Mouse (Mus musculus): ENCODE measurements around the gene Enpp1. TPM values are rescaled to one million over a fixed set of nuclear protein-coding genes. Genes with fewer than 3 reads are reported as not detected.
A peak's percentile ranks its signal among the peaks of the same experiment; 100 is the strongest.

Gene Enpp1
- polyA plus RNA-seq, 1 experiment from 2014 or later, result 6.0 TPM

DNA sequence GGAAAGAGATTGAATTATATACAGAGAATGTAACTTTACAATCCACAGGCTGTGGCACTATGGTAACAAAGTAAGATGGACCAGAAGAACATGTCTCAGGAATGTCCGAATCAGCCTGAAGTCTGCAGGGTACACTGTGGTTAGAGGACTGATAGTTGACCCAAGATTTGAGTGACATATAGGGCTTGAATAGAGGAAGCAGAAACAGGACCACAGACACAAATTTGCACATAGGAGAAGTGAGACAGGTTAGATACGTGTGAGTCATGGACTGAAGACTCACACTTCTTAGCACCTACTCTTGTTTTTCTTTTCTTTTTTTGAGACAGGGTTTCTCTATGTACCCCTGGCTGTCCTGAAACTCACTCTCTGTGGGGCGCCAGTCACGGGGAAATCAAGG, 15.5 kb upstream of the Enpp1 start:
- ATAC-seq (ENCODE audit: low FRiP score, low read depth), result no peak
- Histone ChIP-seq H3K4me3 (no peak overlapping the region), H3K27ac (no peak overlapping the region), H3K9ac (no peak overlapping the region), H3K4me2 (replicated peaks) (no peak overlapping the region), H3K36me3 (no peaks in the 10 kb centered on the region), H3K9me3 (no peaks in the 10 kb centered on the region), H3K27me3 (no peaks in the 10 kb centered on the region), H3K4me1 (no peaks in the 10 kb centered on the region)
- WGBS, result 95% methylated on average over 4 of the region's 4 CpGs

DNA sequence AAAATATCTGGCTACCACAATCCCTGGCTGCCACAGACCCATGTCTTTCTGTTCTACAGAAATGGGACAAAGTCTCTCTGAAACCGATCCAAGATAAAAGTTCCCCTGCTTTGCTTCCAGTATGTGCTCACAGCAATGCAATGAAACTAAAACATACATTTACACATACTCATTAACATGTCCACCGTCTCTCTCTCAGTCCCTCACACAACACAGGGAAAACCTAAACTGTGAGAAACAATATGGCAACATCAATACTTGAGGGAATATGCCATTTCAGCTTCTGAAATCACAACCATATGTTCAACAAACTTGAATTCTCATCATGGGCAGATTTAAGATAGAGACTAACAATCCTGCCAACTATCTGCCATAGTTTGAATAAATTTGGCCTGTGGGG, 13.2 kb upstream of the Enpp1 start:
- no peaks in the 10 kb centered on the region for H3K36me3 ChIP-seq
- no peak overlapping the region for H3K4me2 ChIP-seq (replicated peaks)
- H3K27me3 ChIP-seq, result no peaks in the 10 kb centered on the region
- ATAC-seq (ENCODE audit: low FRiP score, low read depth), result no peak
- H3K4me3 ChIP-seq, result no peak overlapping the region
- H3K9ac ChIP-seq, result no peak overlapping the region
- no peaks in the 10 kb centered on the region for H3K9me3 ChIP-seq
- 82% methylated on average over 2 of the region's 2 CpGs for WGBS
- no peak overlapping the region for H3K27ac ChIP-seq
- H3K4me1 ChIP-seq, result no peaks in the 10 kb centered on the region

DNA sequence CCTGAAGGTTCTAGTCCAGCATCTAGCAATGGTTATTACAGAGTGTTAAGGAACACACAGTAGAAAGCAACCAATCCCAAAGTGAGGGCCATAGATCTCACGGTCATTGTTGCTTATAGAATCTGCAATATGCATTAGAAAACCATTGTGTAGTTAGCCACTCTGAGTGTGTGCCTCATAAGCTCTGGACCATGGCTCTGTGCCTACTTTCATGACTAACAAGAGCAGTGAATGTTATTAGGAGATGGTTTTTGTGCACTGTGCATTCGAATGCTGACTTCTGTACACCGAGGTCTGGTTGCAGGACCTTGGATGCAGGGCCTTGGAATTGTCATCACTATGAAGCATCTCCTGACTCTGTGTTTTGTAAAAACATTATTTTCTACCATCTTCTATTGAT, 9.9 kb upstream of the Enpp1 start:
- Histone ChIP-seq H3K4me2 (replicated peaks) (no peak overlapping the region), H3K27me3 (no peaks in the 10 kb centered on the region), H3K4me3 (no peak overlapping the region), H3K9me3 (no peaks in the 10 kb centered on the region), H3K36me3 (no peaks in the 10 kb centered on the region), H3K27ac (no peak overlapping the region), H3K4me1 (no peaks in the 10 kb centered on the region), H3K9ac (no peak overlapping the region)
- 91% methylated on average over 3 of the region's 3 CpGs for WGBS
- no peak for ATAC-seq (ENCODE audit: low FRiP score, low read depth)

DNA sequence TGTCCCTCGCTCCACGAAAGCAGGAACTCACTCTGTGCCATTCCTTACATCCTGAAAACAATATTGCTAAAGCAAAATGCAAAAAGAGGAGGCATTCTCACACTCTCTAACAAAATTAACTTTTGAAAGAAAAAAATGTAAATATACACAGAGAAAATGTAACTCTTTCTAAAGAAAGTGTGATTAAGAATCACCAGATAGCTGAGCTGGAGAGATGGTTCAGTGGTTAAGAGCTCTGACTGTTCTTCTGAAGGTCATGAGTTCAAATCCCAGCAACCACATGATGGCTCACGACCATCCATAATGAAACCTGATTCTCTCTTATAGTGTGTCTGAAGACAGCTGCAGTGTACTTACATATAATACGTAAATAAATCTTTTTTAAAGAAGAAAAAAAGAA, 7.4 kb upstream of the Enpp1 start:
- Histone ChIP-seq H3K9me3 (no peaks in the 10 kb centered on the region), H3K4me1 (no peaks in the 10 kb centered on the region), H3K27ac (no peak overlapping the region), H3K4me3 (no peak overlapping the region), H3K27me3 (no peaks in the 10 kb centered on the region), H3K9ac (no peak overlapping the region), H3K4me2 (replicated peaks) (no peak overlapping the region), H3K36me3 (no peaks in the 10 kb centered on the region)
- WGBS, result 82% methylated on average over 4 of the region's 4 CpGs
- no peak for ATAC-seq (ENCODE audit: low FRiP score, low read depth)

DNA sequence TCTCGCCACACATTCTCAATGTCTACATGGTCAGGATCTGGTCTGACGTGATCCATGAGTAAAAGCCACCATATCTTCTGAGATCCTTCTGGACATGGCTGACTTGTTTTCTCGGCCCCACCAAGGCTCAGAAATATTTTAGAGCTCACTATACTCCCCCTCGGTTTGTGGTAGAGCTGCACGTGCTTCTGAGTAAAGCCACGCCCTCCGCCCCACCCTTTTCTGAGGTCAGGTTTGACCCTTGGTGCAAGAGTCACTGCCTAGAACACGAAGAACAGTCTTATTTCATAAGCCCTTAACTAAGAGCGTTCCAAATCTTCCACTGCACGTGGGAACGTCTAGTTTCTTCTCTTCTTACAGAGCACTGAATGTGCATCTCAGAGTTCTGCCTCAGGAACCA, 6.8 kb upstream of the Enpp1 start:
- Histone ChIP-seq H3K4me3 (no peak overlapping the region), H3K9ac (no peak overlapping the region), H3K36me3 (no peaks in the 10 kb centered on the region), H3K27ac (no peak overlapping the region), H3K9me3 (no peaks in the 10 kb centered on the region), H3K4me1 (no peaks in the 10 kb centered on the region), H3K4me2 (replicated peaks) (no peak overlapping the region), H3K27me3 (no peaks in the 10 kb centered on the region)
- WGBS, result 60% methylated on average over 11 of the region's 11 CpGs
- no peak for ATAC-seq (ENCODE audit: low FRiP score, low read depth)

DNA sequence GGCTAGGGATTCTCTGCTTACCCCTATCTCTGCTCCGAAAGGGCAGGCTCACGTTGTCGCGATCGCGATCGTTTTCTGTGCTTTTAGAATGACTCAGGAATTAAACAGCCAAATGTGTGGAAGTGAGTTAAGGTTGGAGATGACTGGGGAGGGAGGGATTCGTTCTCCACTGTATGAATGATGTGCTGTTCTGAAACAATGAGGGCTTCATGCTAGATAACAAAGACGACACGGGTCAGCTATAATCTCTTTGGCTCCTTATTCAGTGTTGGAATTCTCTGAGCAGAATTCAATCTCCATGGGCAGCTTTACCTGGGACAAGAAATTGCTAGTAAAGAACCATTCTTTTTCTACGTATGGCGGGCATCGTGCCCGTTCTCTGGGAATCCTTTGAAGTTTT, 6.1 kb upstream of the Enpp1 start:
- H3K36me3 ChIP-seq, result no peaks in the 10 kb centered on the region

DNA sequence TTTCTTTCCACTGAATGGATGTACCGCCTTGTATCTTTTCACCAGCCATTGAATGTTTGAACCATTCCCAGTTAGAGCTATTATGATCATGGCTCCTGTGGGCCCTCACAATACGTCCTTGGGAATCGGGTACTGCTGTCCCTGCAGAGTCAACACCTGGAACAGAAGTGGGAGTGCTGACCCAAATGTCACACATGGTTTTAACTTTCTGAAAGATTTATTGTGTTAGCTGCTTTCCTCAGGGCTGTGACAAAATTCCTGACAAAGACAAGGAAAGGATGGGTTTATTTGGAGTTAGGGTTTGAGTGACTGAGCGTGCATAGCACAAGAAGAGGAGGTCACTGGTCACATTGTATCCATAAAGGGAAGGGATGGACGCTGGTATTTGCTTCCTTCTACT, 4.3 kb upstream of the Enpp1 start:
- WGBS, result 72% methylated on average over 5 of the region's 5 CpGs
- ATAC-seq (ENCODE audit: low FRiP score, low read depth), result no peak
- H3K4me3 ChIP-seq, result no peak overlapping the region

More for the DNA sequence above, 6.1 kb upstream of the Enpp1 start:
- H3K9me3 ChIP-seq, result no peaks in the 10 kb centered on the region
- no peaks in the 10 kb centered on the region for H3K4me1 ChIP-seq
- no peak overlapping the region for H3K9ac ChIP-seq
- 64% methylated on average over 14 of the region's 14 CpGs for WGBS
- no peak for ATAC-seq (ENCODE audit: low FRiP score, low read depth)
- no peak overlapping the region for H3K4me3 ChIP-seq
- no peaks in the 10 kb centered on the region for H3K27me3 ChIP-seq
- H3K27ac ChIP-seq, result no peak overlapping the region
- no peak overlapping the region for H3K4me2 ChIP-seq (replicated peaks)

DNA sequence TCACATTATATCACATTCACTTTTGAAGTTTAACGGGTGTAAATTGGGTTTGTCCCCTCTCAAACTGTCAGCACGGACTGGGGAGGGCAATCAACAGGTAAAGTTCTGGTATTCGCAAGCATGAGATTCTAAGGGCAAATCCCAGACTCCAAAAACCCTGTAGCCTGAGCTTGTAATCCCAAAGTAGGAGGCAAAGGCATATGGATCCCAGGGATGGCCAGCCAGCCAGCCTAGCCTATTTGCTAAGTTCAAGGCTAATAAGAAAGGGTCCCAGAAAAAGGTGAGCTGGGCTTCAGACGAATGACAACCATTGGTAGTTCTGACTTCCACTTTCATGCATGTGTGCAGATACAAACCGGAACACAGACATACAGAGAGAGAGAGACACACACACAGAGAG, 942 bp upstream of the Enpp1 start:
- no peaks in the 10 kb centered on the region for H3K36me3 ChIP-seq
- no peak overlapping the region for H3K9ac ChIP-seq
- H3K9me3 ChIP-seq, result no peaks in the 10 kb centered on the region
- peaks cover 8% of the 10 kb centered on the region; the same call in 1 of the 2 replicates for H3K27me3 ChIP-seq
- 67% methylated on average over 5 of the region's 5 CpGs for WGBS
- no peak overlapping the region for H3K4me3 ChIP-seq
- peaks cover 9% of the 10 kb centered on the region for H3K4me1 ChIP-seq
- ATAC-seq (ENCODE audit: low FRiP score, low read depth), result no peak
- no peak overlapping the region for H3K27ac ChIP-seq
- no peak overlapping the region for H3K4me2 ChIP-seq (replicated peaks)

More for the DNA sequence above, 4.3 kb upstream of the Enpp1 start:
- Histone ChIP-seq H3K27me3 (peaks cover under 1% of the 10 kb centered on the region; the same call in 1 of the 2 replicates), H3K4me2 (replicated peaks) (no peak overlapping the region), H3K4me1 (peaks cover 4% of the 10 kb centered on the region), H3K27ac (no peak overlapping the region), H3K36me3 (no peaks in the 10 kb centered on the region), H3K9me3 (no peaks in the 10 kb centered on the region), H3K9ac (no peak overlapping the region)

DNA sequence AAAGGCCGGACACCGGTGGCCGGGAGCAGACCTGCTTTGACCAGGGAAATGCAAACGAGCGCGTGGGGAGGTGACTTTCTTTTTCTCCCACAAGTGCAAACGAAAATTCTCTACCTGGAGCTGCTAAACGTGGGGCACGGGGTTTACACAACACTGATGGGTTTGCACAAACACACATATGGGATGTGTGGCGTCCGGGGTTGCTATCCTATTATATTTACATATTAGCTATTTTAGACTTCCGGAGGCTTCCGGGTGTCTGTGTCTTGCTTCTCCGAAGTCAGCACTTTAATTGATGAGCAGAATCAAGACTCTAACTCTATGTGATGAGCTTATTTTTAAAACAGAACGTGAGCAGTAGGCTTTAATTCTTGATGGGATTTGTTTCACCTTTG, 405 bp upstream of the Enpp1 start:
- 18% methylated on average over 15 of the region's 15 CpGs for WGBS
- H3K9ac ChIP-seq, result peak overlapping the region; percentile 70
- ATAC-seq (ENCODE audit: low FRiP score, low read depth), result no peak
- H3K36me3 ChIP-seq, result no peaks in the 10 kb centered on the region
- no peak overlapping the region for H3K27ac ChIP-seq
- H3K4me2 ChIP-seq (replicated peaks), result peak overlapping the region; percentile 91
- no peaks in the 10 kb centered on the region for H3K9me3 ChIP-seq
- H3K4me3 ChIP-seq, result peak overlapping the region; percentile 63
- H3K27me3 ChIP-seq, result peaks cover 8% of the 10 kb centered on the region; the same call in 1 of the 2 replicates
- peaks cover 9% of the 10 kb centered on the region for H3K4me1 ChIP-seq

DNA sequence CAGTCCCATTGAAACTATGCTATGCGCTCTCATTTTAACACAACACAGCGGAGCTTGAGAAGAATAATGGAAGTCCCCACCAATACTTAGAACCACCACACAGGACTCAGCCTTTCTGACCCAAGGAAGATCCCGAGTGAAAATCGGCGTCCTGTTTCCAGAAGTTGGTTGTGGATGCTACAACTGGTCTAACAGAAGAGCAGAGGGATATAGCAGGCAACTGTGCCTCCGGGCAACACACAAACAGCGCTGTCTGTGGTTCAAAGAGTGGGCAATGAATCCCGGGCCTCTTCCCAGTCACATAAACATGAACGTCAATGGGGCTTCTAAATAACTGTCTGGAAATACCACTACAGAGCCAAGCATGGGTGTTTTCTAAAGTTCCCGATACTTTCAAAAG, 888 bp downstream of the Enpp1 start:
- WGBS, result 19% methylated on average over 10 of the region's 10 CpGs
- Histone ChIP-seq H3K27ac (no peak overlapping the region), H3K4me3 (peak overlapping the region; percentile 63), H3K27me3 (peaks cover 8% of the 10 kb centered on the region; the same call in 1 of the 2 replicates), H3K4me2 (replicated peaks) (peak overlapping the region; percentile 91), H3K36me3 (no peaks in the 10 kb centered on the region), H3K9me3 (no peaks in the 10 kb centered on the region), H3K9ac (peak overlapping the region; percentile 70), H3K4me1 (peaks cover 9% of the 10 kb centered on the region)
- ATAC-seq (ENCODE audit: low FRiP score, low read depth), result no peak

DNA sequence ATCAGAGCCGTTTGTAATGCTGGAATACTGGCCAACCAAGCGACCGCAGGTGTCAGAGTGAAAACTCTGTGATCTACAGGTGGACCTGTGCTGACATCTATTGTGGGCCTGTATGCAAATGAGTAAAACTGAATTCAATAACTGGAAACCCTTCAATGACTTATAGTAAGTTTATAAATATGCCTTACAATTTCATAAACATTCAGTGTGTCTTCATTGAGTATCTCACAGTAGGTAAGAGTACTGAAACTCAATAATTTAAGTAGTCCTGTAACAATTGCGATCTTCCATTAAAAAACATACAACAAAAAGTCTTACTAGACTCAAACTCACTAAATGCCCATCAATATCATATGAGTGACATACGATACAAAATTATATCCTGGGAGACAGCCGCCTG, 1.6 kb downstream of the Enpp1 start:
- Histone ChIP-seq H3K27me3 (peaks cover 8% of the 10 kb centered on the region; the same call in 1 of the 2 replicates), H3K9ac (no peak overlapping the region), H3K4me2 (replicated peaks) (peak overlapping the region; percentile 91), H3K27ac (no peak overlapping the region), H3K4me1 (peaks cover 9% of the 10 kb centered on the region), H3K4me3 (peak overlapping the region; percentile 63), H3K36me3 (no peaks in the 10 kb centered on the region), H3K9me3 (no peaks in the 10 kb centered on the region)
- 93% methylated on average over 6 of the region's 6 CpGs for WGBS
- ATAC-seq (ENCODE audit: low FRiP score, low read depth), result no peak

DNA sequence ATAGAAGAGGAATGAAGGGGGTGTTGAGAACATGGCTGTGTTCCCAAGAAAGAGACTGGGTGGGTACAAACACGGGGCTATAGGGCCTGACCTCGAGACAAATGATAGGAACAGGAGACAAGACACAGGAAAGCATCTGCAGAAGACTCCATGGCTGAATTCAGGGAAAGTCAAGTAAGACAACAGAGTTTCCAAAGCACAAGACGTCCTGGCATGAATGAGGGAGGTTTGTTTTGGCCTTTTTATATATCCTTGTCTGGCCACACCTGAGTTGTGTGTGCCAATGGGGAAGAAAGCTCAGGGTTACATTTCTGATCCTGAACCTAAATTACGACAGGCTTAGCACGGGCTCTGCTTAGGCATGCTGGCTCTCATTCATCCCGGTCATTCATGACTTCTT, 4.2 kb downstream of the Enpp1 start:
- Histone ChIP-seq H3K36me3 (no peaks in the 10 kb centered on the region), H3K9me3 (no peaks in the 10 kb centered on the region), H3K4me2 (replicated peaks) (no peak overlapping the region), H3K9ac (no peak overlapping the region), H3K27me3 (peaks cover 8% of the 10 kb centered on the region; the same call in 1 of the 2 replicates), H3K27ac (no peak overlapping the region), H3K4me1 (peaks cover 26% of the 10 kb centered on the region), H3K4me3 (no peak overlapping the region)
- no peak for ATAC-seq (ENCODE audit: low FRiP score, low read depth)
- 79% methylated on average over 6 of the region's 6 CpGs for WGBS

DNA sequence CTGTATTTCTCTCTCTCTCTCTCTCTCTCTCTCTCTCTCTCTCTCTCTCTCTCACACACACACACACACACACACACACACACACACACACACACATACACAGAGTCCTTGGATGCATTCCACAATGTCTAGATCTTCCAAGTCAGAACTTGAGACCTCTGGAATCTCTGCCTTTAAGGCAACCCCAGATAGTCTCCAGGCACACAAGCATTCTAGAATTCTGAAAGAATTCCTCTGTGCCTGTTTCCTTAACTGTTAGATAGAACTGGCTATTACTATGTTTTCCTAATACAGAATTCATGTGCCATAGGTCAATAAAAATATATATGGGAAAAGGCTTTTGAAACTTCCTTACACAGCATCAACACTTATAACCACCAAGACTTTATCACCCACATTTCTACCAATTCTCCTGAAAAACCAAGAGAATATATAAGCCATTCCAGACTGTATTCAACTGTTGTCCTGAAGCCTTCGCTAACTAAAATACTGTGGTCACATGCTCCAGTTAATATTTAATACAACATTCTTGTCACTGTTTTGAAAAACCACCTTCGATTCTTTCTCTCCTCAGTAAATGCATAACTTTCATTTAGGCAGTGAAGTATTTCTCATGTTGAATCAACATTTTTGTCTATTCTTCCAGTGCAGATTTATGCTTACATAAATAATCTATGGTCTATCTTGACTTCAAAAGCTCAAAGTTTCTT, 5.4 kb downstream of the Enpp1 start:
- WGBS, result 90% methylated on average over 2 of the region's 2 CpGs
- Histone ChIP-seq H3K9me3 (no peaks in the 10 kb centered on the region), H3K9ac (no peak overlapping the region), H3K27ac (no peak overlapping the region), H3K4me3 (no peak overlapping the region), H3K4me2 (replicated peaks) (no peak overlapping the region), H3K27me3 (peaks cover 8% of the 10 kb centered on the region; the same call in 1 of the 2 replicates), H3K36me3 (no peaks in the 10 kb centered on the region), H3K4me1 (peaks cover 30% of the 10 kb centered on the region)
- no peak for ATAC-seq (ENCODE audit: low FRiP score, low read depth)

Measured in limb, embryonic 13.5 days (tissue).